Mouse (Mus musculus) retina, embryonic 14.5 days (tissue): Measurements from ENCODE around the gene Gm6592.
"Not testable (repeated sequence)": the region's sequence is repeated elsewhere in the genome, so short reads cannot be mapped to it uniquely, and the experiment has no call there.

Experiments used
- DNase-seq: peaks from one replicate; pipeline ENCODE4 v3.0.0-alpha.2; 2015; ENCODE audit warnings: low spot score

Gm6592 gene

DNA sequence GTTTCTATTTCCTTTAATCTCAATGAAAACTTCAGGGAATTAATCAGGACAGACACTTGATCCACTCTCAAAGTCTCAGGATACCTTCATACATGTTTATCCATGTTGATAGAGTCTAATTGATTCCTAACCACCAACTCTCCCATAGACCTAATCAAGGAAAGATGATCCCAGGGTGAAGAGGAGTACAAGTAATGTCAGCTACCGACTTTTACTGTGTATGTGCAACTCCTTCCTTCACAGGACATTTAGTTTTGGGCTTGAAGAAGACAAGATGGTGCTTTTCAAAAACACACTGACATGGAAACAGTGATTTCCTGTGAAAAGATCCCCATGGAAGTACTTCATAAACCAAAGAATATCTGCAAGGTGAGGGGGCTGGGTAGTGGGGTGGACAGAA is at the start of gene Gm6592:
Gene Gm6592 (plus strand): TSS at position 301 of the 400 bp plus-strand sequence.
- DNase-seq: no peak

- not testable (repeated sequence) for DNase-seq
Measured at GRCm38 (mm10) chrX:8803391-8803790, 40.4 kb upstream of the Gm6592 start, which contains the start of gene Ssxb5. Gene Ssxb5, plus strand, starts transcription at chrX:8803691.

DNA sequence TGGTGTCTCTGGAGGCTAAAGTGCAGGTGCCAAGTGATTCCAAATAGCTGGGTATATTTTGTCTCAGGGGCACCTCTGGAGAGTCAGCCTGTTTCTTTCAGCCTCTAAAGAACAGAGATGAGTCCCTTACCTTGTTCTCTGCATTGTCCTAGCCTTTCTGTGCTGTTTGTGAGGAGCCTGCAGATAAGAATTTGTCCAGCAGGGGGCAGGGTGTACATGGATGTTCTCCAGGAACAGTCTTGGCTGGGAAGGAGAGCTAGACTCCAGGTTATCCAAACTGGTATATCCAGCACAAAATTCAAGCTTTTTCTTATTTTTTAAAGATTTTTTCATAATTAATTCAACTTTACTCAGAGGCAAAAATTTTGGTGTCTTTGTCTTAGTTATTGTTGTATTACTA is 11.8 kb upstream of the Gm6592 start:
- peak; percentile 64 for DNase-seq

- DNase-seq: no peak
Measured at GRCm38 (mm10) chrX:8852486-8852885, 8.7 kb downstream of the Gm6592 start.

DNA sequence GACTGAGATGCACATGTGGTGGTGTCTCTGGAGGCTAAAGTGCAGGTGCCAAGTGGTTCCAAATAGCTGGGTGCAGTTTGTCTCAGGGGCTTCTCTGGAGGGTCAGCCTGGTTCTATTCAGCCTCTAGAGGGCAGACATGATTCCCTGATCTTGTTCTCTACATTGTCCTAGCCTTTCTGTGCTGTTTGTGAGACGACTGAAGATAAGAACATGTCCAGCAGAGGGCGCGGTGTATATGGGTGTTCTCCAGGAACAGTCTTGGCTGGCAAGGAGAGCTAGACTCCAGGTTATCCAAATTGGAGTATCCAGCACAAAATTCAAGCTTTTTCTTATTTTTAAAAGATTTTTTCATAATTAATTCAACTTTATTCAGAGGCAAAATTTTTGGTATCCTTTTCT is 20.5 kb downstream of the Gm6592 start:
- peak; percentile 81 for DNase-seq

DNA sequence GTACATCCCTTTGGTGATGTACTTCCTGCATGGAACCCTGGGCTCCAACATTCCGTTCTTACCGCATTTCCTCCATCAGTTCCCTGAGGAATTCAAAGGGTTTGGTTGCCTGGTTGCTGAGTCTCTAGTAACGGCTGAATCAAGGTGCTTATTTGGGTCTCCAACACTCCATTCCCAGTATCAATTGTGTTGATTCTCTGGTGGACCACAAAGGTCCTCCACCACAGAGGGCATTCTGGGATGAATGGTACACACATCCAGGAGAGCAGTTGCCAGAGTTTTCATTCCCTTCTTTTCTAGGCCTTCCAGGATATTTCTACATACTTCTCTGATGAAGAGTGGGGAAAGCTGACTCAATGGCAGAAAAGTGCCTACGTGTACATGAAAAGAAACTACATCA is 30.2 kb downstream of the Gm6592 start, which contains the start of gene Gm5751:
Gene Gm5751 (plus strand): TSS at position 301 of the 400 bp plus-strand sequence.
- not testable (repeated sequence) for DNase-seq

- no peak for DNase-seq
Measured at GRCm38 (mm10) chrX:8884336-8884735, 40.5 kb downstream of the Gm6592 start.

DNA sequence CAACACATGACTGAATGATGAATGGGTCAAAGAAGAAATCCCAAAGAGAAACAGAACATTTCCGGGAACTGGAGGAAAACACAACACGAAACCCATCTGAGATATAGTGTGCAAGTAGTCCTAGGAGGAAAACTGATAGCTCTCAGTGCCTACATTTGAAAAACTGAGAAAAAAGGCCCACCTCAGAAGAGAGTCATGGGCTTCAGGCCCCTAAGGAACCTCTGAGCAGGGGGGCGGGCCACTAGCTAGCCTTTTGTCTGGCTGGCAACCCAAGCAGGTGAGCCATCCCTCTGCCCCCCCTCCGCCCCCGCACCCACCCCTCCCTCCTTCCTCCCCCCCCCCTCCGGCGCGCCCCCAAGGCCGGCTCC is 48.2 kb downstream of the Gm6592 start:
- DNase-seq: no peak

- DNase-seq: peak; percentile 58
Measured at GRCm38 (mm10) chrX:8892343-8893155, 48.8 kb downstream of the Gm6592 start, which contains the start of gene B630019K06Rik. Gene B630019K06Rik, plus strand, starts transcription at chrX:8892382.

GRCm38 (mm10) chrX:8893182-8893651 is 49.4 kb downstream of the Gm6592 start:
- peak; percentile 48 for DNase-seq
